Mouse (Mus musculus) layer of hippocampus, postnatal 10 days (tissue): ENCODE measurements around the gene Adamts3. TPM values are rescaled to one million over a fixed set of nuclear protein-coding genes. Genes with fewer than 3 reads are reported as not detected.

ENCODE experiments used
- DNase-seq, 2 experiments: peaks; one replicate each; pipeline ENCODE4 v3.0.0; 2021; ENCODE audit warnings: low spot score in 2 of 2
- long read RNA-seq: library from polyadenylated mRNA; stranded (forward); transcript quantifications from one replicate; pipeline ENCODE4 v2.0.0, GENCODE M21; 2023
- total RNA-seq, 2 experiments: library from RNA; stranded (reverse); gene quantifications; 2 replicates each; pipeline ENCODE4 v1.2.3; 2021

The Adamts3 gene
- total RNA-seq, result 10 to 100 TPM; 59.1 to 61.1 TPM
- long read RNA-seq, partial matches to known transcripts, result 2 of 7 reads
- long read RNA-seq, other reads (novel, unspliced or antisense), result 1 of 7 reads

GRCm38 (mm10) chr5:89883051-89883907, at the start of gene Adamts3:
Gene Adamts3 (minus strand): TSS chr5:89883334.
- peak; percentile 63 to 71 for DNase-seq

GRCm38 (mm10) chr5:89931511-89931910, 48.4 kb upstream of the Adamts3 start:
- DNase-seq, result no peak

- DNase-seq, result no peak
Measured at GRCm38 (mm10) chr5:89912359-89912758, 29.2 kb upstream of the Adamts3 start.

- no peak for DNase-seq
Measured at GRCm38 (mm10) chr5:89911950-89912349, 28.8 kb upstream of the Adamts3 start.

GRCm38 (mm10) chr5:89911508-89911907, 28.4 kb upstream of the Adamts3 start:
- DNase-seq, result no peak

GRCm38 (mm10) chr5:89906884-89907431, 23.8 kb upstream of the Adamts3 start:
- DNase-seq, result no peak

GRCm38 (mm10) chr5:89901026-89901425, 17.9 kb upstream of the Adamts3 start:
- DNase-seq, result no peak

GRCm38 (mm10) chr5:89897495-89897894, 14.4 kb upstream of the Adamts3 start:
- peak; percentile 64 to 65 for DNase-seq

- DNase-seq, result no peak
Measured at GRCm38 (mm10) chr5:89895520-89895919, 12.4 kb upstream of the Adamts3 start.

GRCm38 (mm10) chr5:89884991-89885390, 1.9 kb upstream of the Adamts3 start:
- no peak for DNase-seq

- no peak for DNase-seq
Measured at GRCm38 (mm10) chr5:89883908-89884204, 722 bp upstream of the Adamts3 start.

GRCm38 (mm10) chr5:89882091-89882734, 921 bp downstream of the Adamts3 start:
- DNase-seq, result peak; percentile 56 to 63

GRCm38 (mm10) chr5:89881425-89881824, 1.7 kb downstream of the Adamts3 start:
- DNase-seq, result no peak

- DNase-seq, result no peak
Measured at GRCm38 (mm10) chr5:89878866-89879392, 4.2 kb downstream of the Adamts3 start.

- DNase-seq, result no peak
Measured at GRCm38 (mm10) chr5:89872661-89873060, 10.5 kb downstream of the Adamts3 start.

GRCm38 (mm10) chr5:89859603-89860002, 23.5 kb downstream of the Adamts3 start:
- DNase-seq, result no peak

GRCm38 (mm10) chr5:89858837-89859236, 24.3 kb downstream of the Adamts3 start:
- DNase-seq, result no peak

- DNase-seq, result no peak
Measured at GRCm38 (mm10) chr5:89846551-89846950, 36.6 kb downstream of the Adamts3 start.

GRCm38 (mm10) chr5:89844354-89844753, 38.8 kb downstream of the Adamts3 start:
- peak; percentile 34 to 65 for DNase-seq

- DNase-seq, result no peak
Measured at GRCm38 (mm10) chr5:89843478-89843877, 39.7 kb downstream of the Adamts3 start.

GRCm38 (mm10) chr5:89839627-89840026, 43.5 kb downstream of the Adamts3 start:
- peak in 1 of 2 experiments; percentile 52 for DNase-seq

- no peak for DNase-seq
Measured at GRCm38 (mm10) chr5:89821175-89821574, 62.0 kb downstream of the Adamts3 start.
